Mouse (Mus musculus): ENCODE measurements around the gene Pacs2. TPM values are rescaled to one million over a fixed set of nuclear protein-coding genes. Genes with fewer than 3 reads are reported as not detected.
A peak's percentile ranks its signal among the peaks of the same experiment; 100 is the strongest.

Pacs2 gene
- polyA plus RNA-seq, 1 experiment from 2014 or later: 7.9 TPM

- DNase-seq (ENCODE audit: low spot score): no peak
Observed at GRCm38 (mm10) chr12:113028067-113028466, 13.8 kb downstream of the Pacs2 start.

GRCm38 (mm10) chr12:113028898-113029297, 14.6 kb downstream of the Pacs2 start:
- no peak for TF ChIP-seq CTCF (IDR thresholded peaks at IDR 0.05; ENCODE audit: low read depth)
- no peak overlapping the region for H3K9ac ChIP-seq (ENCODE audit: low read depth, low read length)
- no peak for DNase-seq (ENCODE audit: low spot score)

More at GRCm38 (mm10) chr12:113028067-113028466, 13.8 kb downstream of the Pacs2 start:
- Histone ChIP-seq H3K9ac (ENCODE audit: low read depth, low read length) (no peak overlapping the region), H3K4me2 (ENCODE audit: low read length) (no peak overlapping the region), H3K4me3 (replicated peaks; ENCODE audit: low read depth, low read length) (no peak overlapping the region), H3K36me3 (ENCODE audit: insufficient read depth, low read length) (no peaks in the 10 kb centered on the region), H3K9me3 (replicated peaks; ENCODE audit: low read length) (no peaks in the 10 kb centered on the region), H3K4me1 (replicated peaks; ENCODE audit: insufficient read depth, low read length) (peaks cover 16% of the 10 kb centered on the region; the same call in 1 of the 2 replicates), H3K27ac (no peak overlapping the region), H3K27me3 (ENCODE audit: insufficient read depth, low read length) (no peaks in the 10 kb centered on the region)
- WGBS: 49% methylated on average over 5 of the region's 5 CpGs
- no peak for TF ChIP-seq CTCF (IDR thresholded peaks at IDR 0.05; ENCODE audit: low read depth)
- peak; percentile 26; the same call in 1 of the 2 replicates for ATAC-seq (replicated peaks; ENCODE audit: low FRiP score, low read depth)

GRCm38 (mm10) chr12:113030046-113030445, 15.7 kb downstream of the Pacs2 start:
- no peak for TF ChIP-seq CTCF (IDR thresholded peaks at IDR 0.05; ENCODE audit: low read depth)
- WGBS: 40% methylated on average over 4 of the region's 4 CpGs
- peak overlapping the region; percentile 21 for H3K27ac ChIP-seq
- no peaks in the 10 kb centered on the region for H3K36me3 ChIP-seq (ENCODE audit: insufficient read depth, low read length)
- no peak overlapping the region for H3K4me2 ChIP-seq (ENCODE audit: low read length)
- peaks cover 24% of the 10 kb centered on the region; the same call in 1 of the 2 replicates for H3K4me1 ChIP-seq (replicated peaks; ENCODE audit: insufficient read depth, low read length)
- H3K9ac ChIP-seq (ENCODE audit: low read depth, low read length): no peak overlapping the region
- DNase-seq (ENCODE audit: low spot score) (no peak), ATAC-seq (replicated peaks; ENCODE audit: low FRiP score, low read depth) (no peak)
- no peaks in the 10 kb centered on the region for H3K9me3 ChIP-seq (replicated peaks; ENCODE audit: low read length)
- H3K27me3 ChIP-seq (ENCODE audit: insufficient read depth, low read length): no peaks in the 10 kb centered on the region
- no peak overlapping the region for H3K4me3 ChIP-seq (replicated peaks; ENCODE audit: low read depth, low read length)

More at GRCm38 (mm10) chr12:113028898-113029297, 14.6 kb downstream of the Pacs2 start:
- H3K9me3 ChIP-seq (replicated peaks; ENCODE audit: low read length): no peaks in the 10 kb centered on the region
- no peaks in the 10 kb centered on the region for H3K36me3 ChIP-seq (ENCODE audit: insufficient read depth, low read length)
- 66% methylated on average over 9 of the region's 9 CpGs for WGBS
- peaks cover 20% of the 10 kb centered on the region; the same call in 1 of the 2 replicates for H3K4me1 ChIP-seq (replicated peaks; ENCODE audit: insufficient read depth, low read length)
- no peak overlapping the region for H3K4me2 ChIP-seq (ENCODE audit: low read length)
- H3K27ac ChIP-seq: no peak overlapping the region
- no peaks in the 10 kb centered on the region for H3K27me3 ChIP-seq (ENCODE audit: insufficient read depth, low read length)
- H3K4me3 ChIP-seq (replicated peaks; ENCODE audit: low read depth, low read length): no peak overlapping the region
- no peak for ATAC-seq (replicated peaks; ENCODE audit: low FRiP score, low read depth)

- no peak for DNase-seq (ENCODE audit: low spot score)
- no peak for TF ChIP-seq CTCF (IDR thresholded peaks at IDR 0.05; ENCODE audit: low read depth)
- no peak overlapping the region for H3K27ac ChIP-seq
- no peak overlapping the region for H3K4me3 ChIP-seq (replicated peaks; ENCODE audit: low read depth, low read length)
- WGBS: 87% methylated on average over 9 of the region's 9 CpGs
- no peaks in the 10 kb centered on the region for H3K9me3 ChIP-seq (replicated peaks; ENCODE audit: low read length)
- H3K9ac ChIP-seq (ENCODE audit: low read depth, low read length): no peak overlapping the region
- H3K27me3 ChIP-seq (ENCODE audit: insufficient read depth, low read length): no peaks in the 10 kb centered on the region
- H3K36me3 ChIP-seq (ENCODE audit: insufficient read depth, low read length): no peaks in the 10 kb centered on the region
- H3K4me2 ChIP-seq (ENCODE audit: low read length): no peak overlapping the region
- H3K4me1 ChIP-seq (replicated peaks; ENCODE audit: insufficient read depth, low read length): peaks cover 24% of the 10 kb centered on the region; the same call in 1 of the 2 replicates
- ATAC-seq (replicated peaks; ENCODE audit: low FRiP score, low read depth): no peak
Observed at GRCm38 (mm10) chr12:113030993-113031392, 16.7 kb downstream of the Pacs2 start.

GRCm38 (mm10) chr12:113031441-113031840, 17.1 kb downstream of the Pacs2 start:
- Histone ChIP-seq H3K4me2 (ENCODE audit: low read length) (no peak overlapping the region), H3K27me3 (ENCODE audit: insufficient read depth, low read length) (no peaks in the 10 kb centered on the region), H3K36me3 (ENCODE audit: insufficient read depth, low read length) (no peaks in the 10 kb centered on the region), H3K4me3 (replicated peaks; ENCODE audit: low read depth, low read length) (no peak overlapping the region), H3K9me3 (replicated peaks; ENCODE audit: low read length) (no peaks in the 10 kb centered on the region), H3K27ac (peak overlapping the region; percentile 87; the same call in 1 of the 2 replicates), H3K9ac (ENCODE audit: low read depth, low read length) (no peak overlapping the region), H3K4me1 (replicated peaks; ENCODE audit: insufficient read depth, low read length) (peaks cover 24% of the 10 kb centered on the region; the same call in 1 of the 2 replicates)
- 79% methylated on average over 6 of the region's 6 CpGs for WGBS
- DNase-seq (ENCODE audit: low spot score) (no peak), ATAC-seq (replicated peaks; ENCODE audit: low FRiP score, low read depth) (no peak)
- TF ChIP-seq CTCF (IDR thresholded peaks at IDR 0.05; ENCODE audit: low read depth): no peak

GRCm38 (mm10) chr12:113032296-113033250, 18.3 kb downstream of the Pacs2 start:
- no peak overlapping the region for H3K4me3 ChIP-seq (replicated peaks; ENCODE audit: low read depth, low read length)
- H3K9ac ChIP-seq (ENCODE audit: low read depth, low read length): 0 out of 2 replicates have a peak overlapping the region, but pooled peaks have one; percentile 13
- WGBS: 53% methylated on average over 11 of the region's 11 CpGs
- H3K4me2 ChIP-seq (ENCODE audit: low read length): no peak overlapping the region
- H3K27me3 ChIP-seq (ENCODE audit: insufficient read depth, low read length): no peaks in the 10 kb centered on the region
- H3K36me3 ChIP-seq (ENCODE audit: insufficient read depth, low read length): no peaks in the 10 kb centered on the region
- H3K9me3 ChIP-seq (replicated peaks; ENCODE audit: low read length): no peaks in the 10 kb centered on the region
- H3K4me1 ChIP-seq (replicated peaks; ENCODE audit: insufficient read depth, low read length): peaks cover 24% of the 10 kb centered on the region; the same call in 1 of the 2 replicates
- peak; percentile 82 for ATAC-seq (replicated peaks; ENCODE audit: low FRiP score, low read depth)
- TF ChIP-seq CTCF (IDR thresholded peaks at IDR 0.05; ENCODE audit: low read depth): peak; percentile 22; the same call in 1 of the 2 replicates
- peak; percentile 55 for DNase-seq (ENCODE audit: low spot score)
- peak overlapping the region; percentile 87 for H3K27ac ChIP-seq

Measured in kidney, postnatal 0 days (tissue).